Mouse (Mus musculus): Measurements from ENCODE around the gene Tjap1. TPM values are rescaled to one million over a fixed set of nuclear protein-coding genes. Genes with fewer than 3 reads are reported as not detected.
A peak's percentile ranks its signal among the peaks of the same experiment; 100 is the strongest.

Gene Tjap1
- polyA plus RNA-seq, 1 experiment from 2014 or later = 61.2 TPM

GRCm38 (mm10) chr17:46301892-46302291 is 19.1 kb upstream of the Tjap1 start:
- Histone ChIP-seq H3K36me3 (no peaks in the 10 kb centered on the region), H3K4me1 (peaks cover 32% of the 10 kb centered on the region), H3K27me3 (ENCODE audit: low read depth, poor library complexity, severe bottlenecking) (peaks cover 59% of the 10 kb centered on the region), H3K27ac (no peak overlapping the region), H3K9me3 (replicated peaks) (no peaks in the 10 kb centered on the region), H3K4me3 (no peak overlapping the region)
- WGBS = 84% methylated on average over 12 of the region's 12 CpGs
- DNase-seq (ENCODE audit: low spot score) = no peak

- Histone ChIP-seq H3K36me3 (no peaks in the 10 kb centered on the region), H3K9me3 (replicated peaks) (no peaks in the 10 kb centered on the region), H3K4me3 (peak overlapping the region; percentile 69), H3K27ac (peak overlapping the region; percentile 64), H3K27me3 (ENCODE audit: low read depth, poor library complexity, severe bottlenecking) (peaks cover 84% of the 10 kb centered on the region), H3K4me1 (peaks cover 28% of the 10 kb centered on the region)
- WGBS = under 1% methylated on average over 48 of the region's 48 CpGs
- peak; percentile 92 for DNase-seq (ENCODE audit: low spot score)
These were observed 15.5 kb upstream of the Tjap1 start for GRCm38 (mm10) chr17:46298220-46298913.

GRCm38 (mm10) chr17:46297364-46298219 is 14.8 kb upstream of the Tjap1 start, which contains the start of gene Dlk2:
Gene Dlk2, plus strand, starts transcription at chr17:46297421.
- H3K4me1 ChIP-seq = peaks cover 26% of the 10 kb centered on the region
- no peaks in the 10 kb centered on the region for H3K36me3 ChIP-seq
- H3K4me3 ChIP-seq = peak within 1 kb of the TSS; percentile 69
- peak; percentile 68 for DNase-seq (ENCODE audit: low spot score)
- H3K9me3 ChIP-seq (replicated peaks) = no peaks in the 10 kb centered on the region
- peaks cover 89% of the 10 kb centered on the region for H3K27me3 ChIP-seq (ENCODE audit: low read depth, poor library complexity, severe bottlenecking)
- peak within 1 kb of the TSS; percentile 64 for H3K27ac ChIP-seq
- WGBS = under 1% methylated on average over 72 of the region's 86 CpGs

- WGBS = 11% methylated on average over 6 of the region's 6 CpGs
- Histone ChIP-seq H3K27me3 (ENCODE audit: low read depth, poor library complexity, severe bottlenecking) (peaks cover 91% of the 10 kb centered on the region), H3K27ac (no peak overlapping the region), H3K4me1 (peaks cover 26% of the 10 kb centered on the region), H3K4me3 (peak overlapping the region; percentile 69), H3K9me3 (replicated peaks) (no peaks in the 10 kb centered on the region), H3K36me3 (no peaks in the 10 kb centered on the region)
- DNase-seq (ENCODE audit: low spot score) = no peak
These were observed 14.2 kb upstream of the Tjap1 start for GRCm38 (mm10) chr17:46297028-46297363.

- peaks cover 26% of the 10 kb centered on the region for H3K4me1 ChIP-seq
- no peak overlapping the region for H3K27ac ChIP-seq
- DNase-seq (ENCODE audit: low spot score) = no peak
- H3K27me3 ChIP-seq (ENCODE audit: low read depth, poor library complexity, severe bottlenecking) = peaks cover 91% of the 10 kb centered on the region
- WGBS = 52% methylated on average over 6 of the region's 6 CpGs
- H3K9me3 ChIP-seq (replicated peaks) = no peaks in the 10 kb centered on the region
- H3K36me3 ChIP-seq = no peaks in the 10 kb centered on the region
- H3K4me3 ChIP-seq = 0 out of 2 replicates have a peak overlapping the region, but pooled peaks have one; percentile 69
These were observed 13.8 kb upstream of the Tjap1 start for GRCm38 (mm10) chr17:46296601-46297000.

- Histone ChIP-seq H3K27me3 (ENCODE audit: low read depth, poor library complexity, severe bottlenecking) (peaks cover 7% of the 10 kb centered on the region; the same call in 1 of the 2 replicates), H3K36me3 (no peaks in the 10 kb centered on the region), H3K4me1 (peaks cover 28% of the 10 kb centered on the region), H3K9me3 (replicated peaks) (no peaks in the 10 kb centered on the region), H3K27ac (peak overlapping the region; percentile 81), H3K4me3 (peak overlapping the region; percentile 15; the same call in 1 of the 2 replicates)
- DNase-seq (ENCODE audit: low spot score) = peak; percentile 56
- 70% methylated on average over 11 of the region's 11 CpGs for WGBS
These were observed 4.9 kb upstream of the Tjap1 start for GRCm38 (mm10) chr17:46287678-46288095.

- peaks cover 42% of the 10 kb centered on the region for H3K4me1 ChIP-seq
- H3K4me3 ChIP-seq = no peak overlapping the region
- 74% methylated on average over 6 of the region's 6 CpGs for WGBS
- no peak overlapping the region for H3K27ac ChIP-seq
- no peaks in the 10 kb centered on the region for H3K27me3 ChIP-seq (ENCODE audit: low read depth, poor library complexity, severe bottlenecking)
- no peaks in the 10 kb centered on the region for H3K9me3 ChIP-seq (replicated peaks)
- no peak for DNase-seq (ENCODE audit: low spot score)
- peaks cover 9% of the 10 kb centered on the region for H3K36me3 ChIP-seq
These were observed 2.6 kb upstream of the Tjap1 start for GRCm38 (mm10) chr17:46285407-46285806.

GRCm38 (mm10) chr17:46284653-46285052 is 1.8 kb upstream of the Tjap1 start:
- WGBS = 43% methylated on average over 7 of the region's 7 CpGs
- peaks cover 17% of the 10 kb centered on the region for H3K36me3 ChIP-seq
- H3K4me1 ChIP-seq = peaks cover 42% of the 10 kb centered on the region
- DNase-seq (ENCODE audit: low spot score) = no peak
- H3K9me3 ChIP-seq (replicated peaks) = no peaks in the 10 kb centered on the region
- H3K27ac ChIP-seq = no peak overlapping the region
- no peaks in the 10 kb centered on the region for H3K27me3 ChIP-seq (ENCODE audit: low read depth, poor library complexity, severe bottlenecking)
- H3K4me3 ChIP-seq = no peak overlapping the region

- Histone ChIP-seq H3K4me3 (no peak overlapping the region), H3K27ac (no peak overlapping the region), H3K9me3 (replicated peaks) (no peaks in the 10 kb centered on the region), H3K36me3 (peaks cover 24% of the 10 kb centered on the region), H3K27me3 (ENCODE audit: low read depth, poor library complexity, severe bottlenecking) (no peaks in the 10 kb centered on the region), H3K4me1 (peaks cover 42% of the 10 kb centered on the region)
- DNase-seq (ENCODE audit: low spot score) = no peak
- 90% methylated on average over 8 of the region's 8 CpGs for WGBS
These were observed 1.1 kb upstream of the Tjap1 start for GRCm38 (mm10) chr17:46283911-46284310.

- Histone ChIP-seq H3K9me3 (replicated peaks) (no peaks in the 10 kb centered on the region), H3K27ac (peak overlapping the region; percentile 90), H3K27me3 (ENCODE audit: low read depth, poor library complexity, severe bottlenecking) (no peaks in the 10 kb centered on the region), H3K4me3 (peak overlapping the region; percentile 81), H3K4me1 (peaks cover 45% of the 10 kb centered on the region), H3K36me3 (peaks cover 32% of the 10 kb centered on the region)
- 27% methylated on average over 9 of the region's 9 CpGs for WGBS
- DNase-seq (ENCODE audit: low spot score) = no peak
These were observed 314 bp upstream of the Tjap1 start for GRCm38 (mm10) chr17:46283140-46283539.

- peaks cover 54% of the 10 kb centered on the region for H3K4me1 ChIP-seq
- peaks cover 66% of the 10 kb centered on the region for H3K36me3 ChIP-seq
- no peaks in the 10 kb centered on the region for H3K9me3 ChIP-seq (replicated peaks)
- WGBS = 77% methylated on average over 12 of the region's 12 CpGs
- DNase-seq (ENCODE audit: low spot score) = no peak
- H3K4me3 ChIP-seq = no peak overlapping the region
- H3K27ac ChIP-seq = peak overlapping the region; percentile 68
- no peaks in the 10 kb centered on the region for H3K27me3 ChIP-seq (ENCODE audit: low read depth, poor library complexity, severe bottlenecking)
These were observed 4.6 kb downstream of the Tjap1 start for GRCm38 (mm10) chr17:46278011-46278765.

- Histone ChIP-seq H3K4me3 (no peak overlapping the region), H3K36me3 (peaks cover 72% of the 10 kb centered on the region), H3K4me1 (peaks cover 50% of the 10 kb centered on the region), H3K27me3 (ENCODE audit: low read depth, poor library complexity, severe bottlenecking) (no peaks in the 10 kb centered on the region), H3K27ac (no peak overlapping the region), H3K9me3 (replicated peaks) (no peaks in the 10 kb centered on the region)
- DNase-seq (ENCODE audit: low spot score) = no peak
- 23% methylated on average over 4 of the region's 4 CpGs for WGBS
These were observed 5.2 kb downstream of the Tjap1 start for GRCm38 (mm10) chr17:46277586-46277985.
